Mouse (Mus musculus): ENCODE measurements at regions not wholly inside any gene's neighbourhood (a gene's known extent, or its start where the extent isn't known, plus 50 kb on each side); places are given as distances from the start of the nearest gene placed in this dataset.

DNA sequence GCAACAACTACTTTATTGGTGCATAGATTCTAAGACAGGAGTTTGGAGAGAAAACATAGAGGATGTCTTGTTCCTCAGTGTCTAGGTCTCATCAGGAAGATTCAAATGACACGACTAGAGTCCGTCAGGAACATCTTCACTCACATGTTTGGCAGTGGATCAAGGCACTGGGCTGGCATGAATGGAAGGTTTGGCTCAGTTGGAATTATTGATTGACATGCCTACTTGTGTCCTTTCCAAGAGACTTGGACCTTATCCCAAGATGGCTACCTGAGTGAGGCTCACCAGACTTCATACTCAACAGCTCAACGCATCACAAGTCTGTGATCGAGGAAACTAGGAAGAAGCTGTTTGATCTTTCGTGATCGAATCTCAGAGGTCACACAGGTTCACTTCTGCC lies 251.2 kb upstream of the Igfbp7 start:
- ATAC-seq (replicated peaks; ENCODE audit: poor library complexity, severe bottlenecking), result no peak

DNA sequence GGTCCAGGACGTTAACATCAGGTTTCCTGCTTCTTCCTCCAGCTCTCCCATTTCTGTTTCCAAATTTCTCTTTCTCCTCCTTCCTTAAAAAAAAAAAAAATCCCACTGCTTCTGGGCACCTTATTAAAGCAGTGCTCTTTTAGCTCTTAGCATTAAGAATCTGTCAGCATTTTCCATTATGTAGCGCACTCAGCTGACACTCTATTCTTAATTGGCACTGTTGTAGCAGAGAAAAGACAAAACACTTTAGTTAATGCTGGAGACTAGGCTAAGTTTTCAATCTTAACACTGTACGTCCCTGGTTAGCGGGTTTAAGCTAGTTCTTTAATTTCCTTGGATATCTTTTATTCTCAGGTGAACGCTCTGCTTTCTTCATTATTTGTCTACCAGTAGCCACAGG lies 236.8 kb upstream of the Igfbp7 start:
- no peak for ATAC-seq (replicated peaks; ENCODE audit: poor library complexity, severe bottlenecking)

DNA sequence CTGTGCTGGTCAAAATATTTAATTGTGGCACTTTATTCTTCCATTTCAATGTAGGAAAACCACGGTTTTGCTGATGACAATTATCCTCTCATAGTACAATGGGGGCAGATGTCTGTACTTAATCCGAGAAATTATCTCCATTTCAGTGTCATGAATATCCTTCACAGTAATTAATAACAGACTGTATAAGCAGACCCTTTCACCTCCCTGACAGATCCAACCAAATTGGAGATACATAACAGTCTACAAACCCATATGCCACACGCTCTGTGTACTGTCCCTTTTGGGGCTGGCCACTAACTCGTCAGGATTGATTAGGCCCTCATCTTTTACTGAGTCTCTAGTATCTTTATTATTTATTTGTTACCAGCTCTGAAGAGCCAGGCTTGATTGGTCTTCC lies 212.6 kb upstream of the Igfbp7 start:
- ATAC-seq (replicated peaks; ENCODE audit: poor library complexity, severe bottlenecking), result no peak

DNA sequence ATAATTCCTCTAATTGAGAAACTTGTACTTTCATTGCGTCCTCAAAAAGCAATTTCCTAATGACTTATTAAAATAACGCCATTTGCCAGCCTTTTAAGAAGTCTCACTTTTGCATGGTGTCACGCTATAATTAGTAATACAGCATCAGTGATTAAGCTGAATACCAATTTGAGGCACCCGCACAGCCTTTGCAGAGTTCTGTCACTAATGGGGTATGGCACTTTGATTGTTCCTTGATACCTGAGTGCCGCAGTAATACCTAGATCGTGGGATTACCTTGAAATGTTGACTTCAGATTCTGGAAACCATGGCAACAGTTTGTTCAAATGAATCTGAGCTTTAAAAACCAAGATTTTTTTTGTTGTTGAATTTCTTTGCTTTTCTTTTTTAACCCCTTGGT lies 202.7 kb upstream of the Igfbp7 start:
- no peak for ATAC-seq (replicated peaks; ENCODE audit: poor library complexity, severe bottlenecking)

DNA sequence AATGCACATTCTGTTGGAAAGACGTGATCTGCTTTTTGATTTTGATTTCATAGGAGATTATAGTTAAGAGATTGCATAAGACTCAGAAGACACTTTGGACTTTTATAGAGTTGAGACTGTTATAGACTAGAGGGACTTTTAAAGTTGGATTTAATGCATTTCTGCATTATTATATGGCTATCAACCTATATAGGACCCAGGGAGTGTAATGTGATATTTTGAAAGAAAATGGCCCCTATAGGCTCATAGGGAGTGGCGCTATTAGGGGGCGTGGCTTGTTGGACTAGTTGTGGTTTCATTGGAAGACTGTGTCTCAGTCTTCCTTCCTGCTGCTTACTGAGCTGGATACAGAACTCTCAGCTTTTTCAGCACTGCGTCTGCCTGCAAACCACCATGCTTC lies 186.9 kb upstream of the Igfbp7 start:
- ATAC-seq (replicated peaks; ENCODE audit: poor library complexity, severe bottlenecking), result no peak

DNA sequence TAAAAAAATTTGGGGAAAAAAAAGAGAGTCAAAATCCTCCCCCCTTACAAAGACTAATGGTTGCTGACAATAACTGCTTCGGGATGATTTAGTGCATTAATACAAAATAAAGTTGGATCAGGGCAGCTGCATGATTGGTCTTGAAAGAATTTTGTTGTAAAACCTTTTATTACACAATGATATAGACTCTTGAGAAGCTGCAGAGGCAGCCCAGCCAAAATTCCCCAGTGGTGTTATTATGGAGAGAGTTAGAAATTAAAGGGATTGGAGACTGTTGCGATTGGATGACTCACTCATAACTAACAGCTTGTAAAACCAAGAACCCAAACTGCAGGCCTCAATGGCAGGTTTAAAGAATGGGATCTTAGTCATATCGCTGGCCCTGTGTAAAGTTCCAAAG lies 181.4 kb upstream of the Igfbp7 start:
- no peak for ATAC-seq (replicated peaks; ENCODE audit: poor library complexity, severe bottlenecking)

DNA sequence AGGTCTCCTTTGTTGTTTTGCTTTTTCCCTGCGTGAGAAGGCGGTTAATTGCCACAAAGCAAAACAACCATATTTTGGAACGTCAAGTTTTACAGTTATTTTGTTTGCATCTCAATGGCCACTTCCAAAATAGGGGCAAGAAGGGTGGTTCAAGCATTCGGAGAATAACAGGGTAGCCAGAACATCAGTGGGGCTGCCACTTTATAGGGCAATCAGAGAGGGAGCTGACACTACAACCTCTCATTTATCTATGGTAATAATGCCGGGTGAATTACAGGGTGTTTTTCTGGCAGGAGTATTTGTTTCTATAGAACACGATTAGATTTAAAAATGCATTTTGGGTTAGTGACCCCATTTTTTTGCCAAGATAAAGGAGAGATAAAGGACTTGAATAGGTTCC lies 173.9 kb upstream of the Igfbp7 start:
- no peak for ATAC-seq (replicated peaks; ENCODE audit: poor library complexity, severe bottlenecking)

DNA sequence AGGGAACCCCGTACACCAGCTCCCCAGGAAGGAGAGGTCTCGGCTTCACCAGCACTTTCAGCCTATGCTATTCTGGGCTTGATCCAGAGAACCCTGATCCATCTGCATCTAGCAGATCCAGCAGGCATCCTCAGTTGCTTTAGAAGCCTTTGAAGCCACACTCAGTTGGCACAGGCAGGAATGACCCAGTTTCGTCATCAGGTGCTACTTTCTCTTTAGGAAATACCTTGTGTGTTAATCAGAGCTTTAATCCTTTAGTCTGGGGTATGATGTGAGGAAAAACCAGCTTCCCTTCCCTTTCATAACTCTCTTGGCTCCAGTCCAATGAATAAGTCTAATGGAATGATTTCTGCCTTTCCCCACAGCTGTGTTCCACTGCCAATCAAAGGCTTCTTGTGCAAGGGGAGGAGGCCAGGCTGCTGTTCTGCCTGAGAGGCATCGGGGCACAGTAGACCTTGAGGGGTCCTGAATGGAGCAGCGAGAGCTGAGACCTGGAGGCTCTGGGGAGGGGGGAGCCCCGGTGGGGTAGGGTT lies 173.3 kb upstream of the Igfbp7 start:
- ATAC-seq (replicated peaks; ENCODE audit: poor library complexity, severe bottlenecking), result no peak

DNA sequence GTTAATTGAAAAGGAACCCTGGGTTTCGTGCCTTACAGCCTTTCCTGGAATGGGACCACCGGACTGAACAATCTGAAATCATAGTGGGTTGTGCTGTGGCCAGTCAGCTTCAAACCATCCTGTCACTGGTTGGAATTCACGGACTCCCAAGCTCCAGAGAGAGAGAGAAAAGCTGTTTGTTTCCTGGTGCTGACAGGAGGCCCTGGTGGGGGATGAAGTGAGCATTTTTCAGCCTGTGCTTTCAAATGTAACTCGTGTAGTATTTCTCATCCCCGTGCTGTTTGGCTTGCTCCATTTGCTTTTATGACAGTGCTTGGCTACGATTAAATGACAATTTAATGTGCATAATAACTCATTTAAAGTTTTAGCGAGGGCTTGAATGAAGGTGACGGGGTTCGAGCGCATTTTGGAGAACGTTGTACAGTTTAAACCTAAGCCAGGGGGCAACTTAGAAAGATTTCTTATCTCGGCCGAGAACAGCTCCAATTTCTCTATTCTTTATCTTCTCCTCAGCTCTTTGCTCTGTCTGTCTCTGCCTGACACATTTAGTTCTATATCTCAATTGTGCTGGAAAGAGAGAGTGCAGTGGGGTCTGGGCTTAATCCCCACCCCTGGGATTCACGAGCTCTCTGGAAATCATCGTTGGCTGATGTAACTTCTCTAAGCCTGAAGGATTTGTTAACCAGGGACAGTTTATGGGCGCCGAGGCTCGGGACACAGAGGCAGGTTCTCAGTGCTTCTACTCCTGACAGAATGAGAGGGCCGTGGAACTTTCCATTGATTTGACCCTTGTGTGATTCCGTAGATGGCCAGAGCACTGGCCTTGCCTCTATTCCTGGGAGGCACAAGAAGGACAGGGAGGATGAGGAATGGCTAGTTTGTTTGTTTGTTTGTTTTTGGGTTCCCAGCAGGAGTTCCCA lies 172.2 kb upstream of the Igfbp7 start:
- no peak for ATAC-seq (replicated peaks; ENCODE audit: poor library complexity, severe bottlenecking)

DNA sequence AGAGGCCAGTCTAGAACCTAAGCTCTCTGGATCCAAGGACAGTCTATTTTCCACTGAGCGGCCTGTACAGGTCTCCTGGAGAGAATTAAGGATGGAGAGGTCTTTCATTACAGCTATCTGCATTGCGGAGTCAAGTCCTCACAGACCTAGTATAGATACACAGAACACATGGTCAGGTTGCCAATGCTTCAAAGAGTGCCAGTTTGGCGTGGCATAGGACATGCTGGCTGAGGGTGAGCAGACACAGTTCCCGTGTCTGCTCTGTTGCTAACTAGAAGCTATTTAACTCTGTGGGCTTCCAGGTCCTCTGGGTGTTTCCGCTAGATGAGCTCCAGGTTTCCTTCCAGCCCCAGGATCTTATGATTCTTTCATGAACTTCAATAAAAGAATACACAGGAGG lies 169.0 kb upstream of the Igfbp7 start:
- no peak for ATAC-seq (replicated peaks; ENCODE audit: poor library complexity, severe bottlenecking)

DNA sequence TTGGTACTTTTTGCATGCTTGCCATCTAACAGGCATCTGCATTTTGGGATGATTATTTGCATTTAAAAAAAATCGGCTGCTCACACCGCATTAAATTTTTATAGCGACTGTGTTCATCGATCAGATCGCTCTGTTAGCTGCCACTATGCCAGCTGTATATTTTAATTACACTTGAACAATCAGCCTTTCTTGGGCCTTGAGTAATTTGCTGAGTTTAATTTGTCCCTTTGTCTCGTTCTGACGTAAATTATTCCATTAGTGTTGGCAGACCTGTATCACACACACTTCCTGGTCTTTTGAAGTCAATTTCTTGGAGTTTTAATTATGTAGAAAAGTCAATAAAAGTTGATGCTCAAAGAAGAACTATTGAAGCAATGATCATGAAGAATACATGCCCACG lies 167.9 kb upstream of the Igfbp7 start:
- no peak for ATAC-seq (replicated peaks; ENCODE audit: poor library complexity, severe bottlenecking)

DNA sequence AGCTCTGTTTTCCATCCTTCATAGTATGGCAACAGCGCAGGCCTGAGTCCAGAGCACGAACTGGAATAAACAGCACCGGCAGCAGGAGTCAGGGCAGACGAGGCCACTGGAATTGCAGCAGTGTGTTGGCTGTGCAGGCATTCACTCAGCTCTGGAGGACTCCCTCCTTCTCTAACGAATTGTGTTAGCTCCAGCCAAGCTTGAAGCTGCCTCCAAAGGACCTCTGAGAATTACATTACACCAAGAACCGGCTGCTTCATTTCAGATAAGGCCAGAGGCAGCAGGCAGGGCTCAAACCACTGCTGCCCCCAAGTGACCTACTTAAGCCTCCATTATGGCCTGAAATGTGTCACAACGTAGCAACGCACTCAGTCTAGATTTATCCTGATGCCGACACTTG lies 162.5 kb upstream of the Igfbp7 start:
- no peak for ATAC-seq (replicated peaks; ENCODE audit: poor library complexity, severe bottlenecking)

DNA sequence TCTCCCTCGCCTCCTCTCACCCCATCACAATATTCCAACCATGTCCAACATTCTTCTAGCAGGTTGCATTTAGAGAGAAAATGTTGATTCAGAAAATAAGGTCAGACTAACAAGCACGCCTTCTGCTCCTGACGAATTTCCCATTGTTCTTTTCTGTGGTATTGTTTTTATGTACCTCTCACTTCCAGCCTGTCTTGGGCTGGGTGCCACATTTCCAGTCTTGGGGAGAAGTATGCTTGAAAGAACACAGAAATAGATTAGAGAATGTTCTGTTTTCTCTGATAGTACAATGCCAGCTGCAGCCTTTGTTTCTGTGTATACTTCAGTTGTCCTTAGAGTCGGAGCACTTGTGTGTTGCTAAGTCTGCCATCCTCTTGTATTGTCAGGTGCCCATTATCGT lies 160.3 kb upstream of the Igfbp7 start:
- no peak for ATAC-seq (replicated peaks; ENCODE audit: poor library complexity, severe bottlenecking)

DNA sequence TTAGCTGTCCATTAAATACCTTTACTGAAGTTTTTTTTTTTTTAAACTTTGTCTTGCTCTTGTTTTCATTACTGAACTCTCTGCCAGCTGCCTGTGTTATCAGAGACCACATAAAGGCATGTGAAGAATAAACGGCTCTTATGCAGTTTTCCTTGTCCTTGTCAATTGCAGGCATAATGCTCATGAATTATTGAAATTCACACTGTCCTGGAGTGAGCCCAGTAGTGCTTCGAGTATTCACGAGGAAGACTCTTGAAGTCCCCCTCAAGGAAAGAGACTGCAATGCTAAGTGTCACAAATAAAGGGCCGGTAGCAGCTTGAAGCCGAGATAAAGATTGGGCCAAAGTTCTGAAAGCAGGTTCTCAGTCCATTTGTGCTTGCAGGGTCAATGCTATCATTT lies 144.7 kb upstream of the Igfbp7 start:
- ATAC-seq (replicated peaks; ENCODE audit: poor library complexity, severe bottlenecking), result no peak

DNA sequence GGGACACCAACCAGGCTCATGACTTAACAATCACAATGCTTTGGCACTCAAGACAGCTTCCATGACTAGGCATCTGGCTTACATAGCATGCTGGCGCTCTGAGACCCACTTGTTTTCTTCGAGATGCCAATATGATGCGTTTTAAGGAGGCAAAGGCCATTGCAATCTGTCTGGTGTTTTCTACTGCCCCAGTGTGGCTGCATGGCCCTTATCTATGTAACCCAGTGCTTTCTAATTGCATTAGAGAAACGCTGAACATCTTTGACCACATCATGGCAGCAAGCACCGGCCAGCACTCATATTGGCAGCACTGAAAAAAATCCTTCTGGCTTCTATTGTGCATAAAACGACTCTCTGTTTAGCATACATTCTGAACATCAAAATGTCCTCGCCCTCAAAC lies 144.2 kb upstream of the Igfbp7 start:
- no peak for ATAC-seq (replicated peaks; ENCODE audit: poor library complexity, severe bottlenecking)

DNA sequence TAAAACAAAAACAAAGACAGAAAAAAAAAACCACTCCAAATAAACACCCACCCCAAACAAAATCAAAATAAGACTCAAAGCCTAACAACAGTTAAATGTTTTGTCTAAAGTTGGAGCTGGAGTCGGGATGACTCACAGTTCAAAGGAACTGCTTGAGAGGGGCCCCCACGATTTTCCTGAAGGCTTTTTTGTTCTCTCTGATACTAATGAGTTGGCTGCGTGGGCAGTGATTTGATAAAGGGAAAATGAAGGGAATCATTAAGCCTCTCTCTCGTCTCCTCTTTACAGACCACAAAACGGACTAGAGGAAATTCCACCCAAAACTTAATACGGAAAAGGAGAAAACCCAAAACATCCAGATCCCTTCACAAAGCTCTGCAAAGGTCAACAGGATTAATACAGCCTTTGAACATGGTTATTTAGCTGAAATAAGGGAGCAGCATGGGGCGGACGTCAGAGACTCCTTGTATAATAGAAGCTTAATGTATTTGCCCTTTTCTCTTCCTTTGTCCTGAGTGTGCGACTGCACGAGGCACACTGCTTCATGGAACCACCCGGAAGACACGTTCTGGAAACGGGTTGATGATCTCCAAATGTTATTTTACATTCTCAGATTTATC lies 138.3 kb upstream of the Igfbp7 start:
- no peak for ATAC-seq (replicated peaks; ENCODE audit: poor library complexity, severe bottlenecking)

DNA sequence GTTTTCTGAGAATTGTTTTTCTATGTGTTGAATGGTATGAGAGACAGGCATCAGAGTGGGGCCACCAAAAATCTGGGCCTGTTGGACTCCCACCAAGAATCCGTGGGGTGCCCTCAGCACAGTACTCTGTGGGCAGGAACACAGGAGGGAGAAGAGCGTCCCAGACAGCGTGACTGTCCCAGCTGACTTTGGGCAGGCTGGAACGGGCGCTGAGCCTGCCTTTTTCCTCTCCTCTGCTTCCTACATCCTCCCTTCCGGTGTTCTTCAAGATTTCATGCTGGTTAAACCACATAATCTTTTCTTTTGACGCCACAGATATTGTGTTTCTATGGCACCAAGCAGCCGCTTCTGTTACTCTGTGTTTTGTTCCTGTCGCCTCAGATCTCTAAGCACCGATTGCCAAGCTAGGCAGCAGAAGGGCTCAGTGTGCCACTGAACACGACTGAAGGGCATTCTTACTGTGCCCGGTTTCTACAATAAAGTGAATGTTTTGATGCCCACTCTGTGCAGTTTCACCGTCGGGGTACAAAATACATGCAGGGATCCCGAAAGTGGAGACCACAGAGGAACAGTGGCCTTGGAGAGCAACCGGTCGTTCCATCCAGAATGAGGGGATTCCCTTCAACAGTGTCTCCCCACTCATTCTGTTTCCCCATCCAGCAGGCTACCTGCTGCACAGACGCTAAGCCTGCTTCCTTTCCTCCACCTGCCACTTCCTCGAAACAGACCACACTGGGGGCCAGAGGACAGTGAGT lies 124.6 kb upstream of the Igfbp7 start:
- no peak for ATAC-seq (replicated peaks; ENCODE audit: poor library complexity, severe bottlenecking)

DNA sequence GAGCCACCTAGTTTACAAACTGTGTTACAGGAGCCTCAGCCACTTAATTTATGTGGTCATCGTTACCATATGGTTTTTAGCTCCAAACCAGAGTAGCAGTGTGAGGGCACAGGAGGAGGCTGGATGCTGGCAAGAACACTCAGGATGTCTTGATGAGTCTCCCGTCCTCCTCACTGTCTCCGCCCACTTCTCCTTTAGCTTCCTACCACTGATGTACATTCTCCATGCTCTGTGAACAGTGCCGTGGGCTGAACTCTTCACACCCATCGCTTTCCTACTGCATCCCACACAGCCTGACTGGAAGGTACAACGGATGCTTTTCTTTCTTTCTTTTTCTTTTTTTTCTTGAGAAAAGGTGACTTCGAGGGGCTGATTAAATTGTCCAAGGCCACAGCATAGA lies 122.5 kb upstream of the Igfbp7 start:
- ATAC-seq (replicated peaks; ENCODE audit: poor library complexity, severe bottlenecking), result no peak

DNA sequence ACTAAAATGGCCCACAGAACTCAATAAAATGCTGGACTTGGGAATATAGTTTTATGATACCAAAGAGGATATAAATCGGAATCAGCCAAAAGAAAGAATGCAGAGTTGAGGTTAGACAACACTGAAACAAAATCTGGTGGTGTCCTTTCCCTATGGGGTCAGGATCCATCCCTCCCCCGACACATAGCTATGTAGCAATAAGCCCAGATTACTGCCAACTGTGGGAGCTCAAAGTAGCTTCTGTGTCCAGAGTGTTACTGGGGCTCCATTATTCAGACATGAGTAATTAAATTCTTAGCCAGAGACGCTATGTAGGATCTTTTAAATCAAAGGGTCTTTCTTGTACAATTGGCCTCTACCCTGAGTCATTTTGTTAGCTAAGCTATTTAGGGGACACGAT lies 109.4 kb upstream of the Igfbp7 start:
- ATAC-seq (replicated peaks; ENCODE audit: poor library complexity, severe bottlenecking), result no peak

DNA sequence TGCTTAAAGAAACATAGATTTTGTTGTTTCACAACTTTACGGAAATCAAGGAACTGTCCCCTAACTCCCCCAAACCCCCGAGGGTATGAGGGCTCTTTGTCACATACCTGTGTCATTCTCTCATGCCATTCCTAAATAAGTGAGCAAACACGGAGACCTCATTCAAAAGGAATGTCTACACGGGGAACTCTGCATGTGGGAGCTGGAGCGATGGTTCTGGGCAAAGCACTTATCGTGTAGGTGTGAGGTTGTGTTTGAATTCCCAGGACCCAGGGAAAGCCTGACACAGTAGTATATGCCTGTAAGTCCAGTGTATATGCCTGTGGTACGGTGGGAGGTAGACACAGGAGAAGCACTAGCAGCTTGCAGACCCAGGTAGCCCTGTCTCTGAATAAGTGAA lies 107.6 kb upstream of the Igfbp7 start:
- no peak for ATAC-seq (replicated peaks; ENCODE audit: poor library complexity, severe bottlenecking)

DNA sequence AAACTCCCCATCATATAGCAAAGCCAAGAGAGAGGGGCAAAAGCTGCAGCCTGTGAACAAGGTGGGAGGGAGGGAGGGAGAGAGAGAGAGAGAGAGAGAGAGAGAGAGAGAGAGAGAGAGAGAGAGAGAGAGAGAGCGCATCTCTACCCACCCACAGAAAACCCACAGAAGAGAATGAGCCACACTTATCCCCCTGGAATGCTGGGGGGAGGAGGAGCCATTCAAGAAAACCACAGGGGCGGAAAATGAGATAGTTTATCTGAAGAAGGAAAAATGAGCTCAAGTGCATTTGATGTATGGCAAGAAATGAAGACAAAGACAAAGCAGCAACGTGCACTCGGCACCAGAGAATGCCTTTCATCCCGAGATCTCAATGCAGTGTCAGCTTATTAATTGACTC lies 94.8 kb upstream of the Igfbp7 start:
- no peak for ATAC-seq (replicated peaks; ENCODE audit: poor library complexity, severe bottlenecking)
